Mouse (Mus musculus): ENCODE data around the gene Vamp9. TPM values are rescaled to one million over a fixed set of nuclear protein-coding genes. Genes with fewer than 3 reads are reported as not detected.

Gene Vamp9
- polyA plus RNA-seq, 1 experiment: 3.7 TPM

- H3K4me3 ChIP-seq (ENCODE audit: control insufficient read depth, low read depth, low read length): no peak overlapping the region
- H3K27me3 ChIP-seq (ENCODE audit: control insufficient read depth, insufficient read depth, low read length): no peaks in the 10 kb centered on the region
- no peaks in the 10 kb centered on the region for H3K36me3 ChIP-seq (ENCODE audit: control insufficient read depth, insufficient read depth, low read length)
- no peaks in the 10 kb centered on the region for H3K4me1 ChIP-seq (ENCODE audit: control insufficient read depth, insufficient read depth, low read length)
- H3K27ac ChIP-seq (ENCODE audit: control insufficient read depth, insufficient read depth, low read depth, low read length): no peak overlapping the region
- TF ChIP-seq CTCF (IDR thresholded peaks at IDR 0.05; ENCODE audit: control insufficient read depth, insufficient read depth, insufficient replicate concordance, low read depth, low read length) (no peak), POLR2A (IDR thresholded peaks at IDR 0.05; ENCODE audit: control insufficient read depth, low read depth, low read length) (no peak)
Measured at GRCm38 (mm10) chr5:99994166-99994565, 88.1 kb downstream of the Vamp9 start.

GRCm38 (mm10) chr5:99994680-99995079 is 88.6 kb downstream of the Vamp9 start:
- Histone ChIP-seq H3K4me3 (ENCODE audit: control insufficient read depth, low read depth, low read length) (no peak overlapping the region), H3K36me3 (ENCODE audit: control insufficient read depth, insufficient read depth, low read length) (no peaks in the 10 kb centered on the region), H3K27me3 (ENCODE audit: control insufficient read depth, insufficient read depth, low read length) (no peaks in the 10 kb centered on the region), H3K4me1 (ENCODE audit: control insufficient read depth, insufficient read depth, low read length) (no peaks in the 10 kb centered on the region), H3K27ac (ENCODE audit: control insufficient read depth, insufficient read depth, low read depth, low read length) (no peak overlapping the region)
- TF ChIP-seq POLR2A (IDR thresholded peaks at IDR 0.05; ENCODE audit: control insufficient read depth, low read depth, low read length) (no peak), CTCF (IDR thresholded peaks at IDR 0.05; ENCODE audit: control insufficient read depth, insufficient read depth, insufficient replicate concordance, low read depth, low read length) (no peak)

- no peak for TF ChIP-seq POLR2A (IDR thresholded peaks at IDR 0.05; ENCODE audit: control insufficient read depth, low read depth, low read length)
- TF ChIP-seq CTCF (IDR thresholded peaks at IDR 0.05; ENCODE audit: control insufficient read depth, insufficient read depth, insufficient replicate concordance, low read depth, low read length): no peak
- H3K36me3 ChIP-seq (ENCODE audit: control insufficient read depth, insufficient read depth, low read length): no peaks in the 10 kb centered on the region
Measured at GRCm38 (mm10) chr5:100000048-100000447, 94.0 kb downstream of the Vamp9 start.

GRCm38 (mm10) chr5:100000500-100000899 is 94.4 kb downstream of the Vamp9 start:
- Histone ChIP-seq H3K27me3 (ENCODE audit: control insufficient read depth, insufficient read depth, low read length) (no peaks in the 10 kb centered on the region), H3K27ac (ENCODE audit: control insufficient read depth, insufficient read depth, low read depth, low read length) (no peak overlapping the region), H3K36me3 (ENCODE audit: control insufficient read depth, insufficient read depth, low read length) (no peaks in the 10 kb centered on the region), H3K4me3 (ENCODE audit: control insufficient read depth, low read depth, low read length) (no peak overlapping the region), H3K4me1 (ENCODE audit: control insufficient read depth, insufficient read depth, low read length) (no peaks in the 10 kb centered on the region)
- TF ChIP-seq CTCF (IDR thresholded peaks at IDR 0.05; ENCODE audit: control insufficient read depth, insufficient read depth, insufficient replicate concordance, low read depth, low read length) (no peak), POLR2A (IDR thresholded peaks at IDR 0.05; ENCODE audit: control insufficient read depth, low read depth, low read length) (no peak)

More at GRCm38 (mm10) chr5:100000048-100000447, 94.0 kb downstream of the Vamp9 start:
- H3K27ac ChIP-seq (ENCODE audit: control insufficient read depth, insufficient read depth, low read depth, low read length): no peak overlapping the region
- H3K4me3 ChIP-seq (ENCODE audit: control insufficient read depth, low read depth, low read length): no peak overlapping the region
- H3K4me1 ChIP-seq (ENCODE audit: control insufficient read depth, insufficient read depth, low read length): no peaks in the 10 kb centered on the region
- H3K27me3 ChIP-seq (ENCODE audit: control insufficient read depth, insufficient read depth, low read length): no peaks in the 10 kb centered on the region

Other genes starting within 250 kb of the Vamp9 start
- 3.0 and 3.2 TPM in 2 replicates for gene Rasgef1b, start 177.2 kb upstream of the Vamp9 start, polyA plus RNA-seq (2012; rRNA removed)
- 19.3 and 28.3 TPM in 2 replicates for gene Hnrnpd, start 72.7 kb downstream of the Vamp9 start, polyA plus RNA-seq (2012; rRNA removed)
- gene 4930524J08Rik, start 72.8 kb downstream of the Vamp9 start, polyA plus RNA-seq (2012; rRNA removed): 14.1 and 17.2 TPM in 2 replicates
- 25.7 and 25.9 TPM in 2 replicates for gene Hnrnpdl, start 133.4 kb downstream of the Vamp9 start, polyA plus RNA-seq (2012; rRNA removed)
- 29.9 and 31.8 TPM in 2 replicates for gene Enoph1, start 133.7 kb downstream of the Vamp9 start, polyA plus RNA-seq (2012; rRNA removed)

Measured in testis, adult 2 months (tissue).